Mouse (Mus musculus) liver, embryonic 15.5 days (tissue): ENCODE measurements around the gene Mgmt. TPM values are rescaled to one million over a fixed set of nuclear protein-coding genes. Genes with fewer than 3 reads are reported as not detected.

Source experiments
- ATAC-seq: fragments of 200-750 bp; cut with Nextera tagmentation; 2 replicates; pipeline ENCODE4 v1.8.0; 2017; ENCODE audit warnings: moderate number of reproducible peaks, mild to moderate bottlenecking, moderate library complexity; ENCODE audit not compliant: insufficient read depth
- H3K27ac ChIP-seq: fragments of 300-500 bp; sonication (generic); replicated peaks from 2 replicates; pipeline ENCODE4 v1.5.1; 2015; ENCODE audit warnings: mild to moderate bottlenecking, inconsistent platforms
- H3K27me3 ChIP-seq: fragments of 300-500 bp; sonication (generic); 2 replicates; pipeline ENCODE4 v1.6.1; 2015; ENCODE audit warnings: mild to moderate bottlenecking, inconsistent platforms
- H3K36me3 ChIP-seq: fragments of 300-500 bp; sonication (generic); replicated peaks from 2 replicates; pipeline ENCODE4 v1.6.1; 2015; ENCODE audit warnings: moderate library complexity, mild to moderate bottlenecking, inconsistent platforms
- H3K4me1 ChIP-seq: fragments of 300-500 bp; sonication (generic); replicated peaks from 2 replicates; pipeline ENCODE4 v1.6.1; 2015; ENCODE audit warnings: inconsistent platforms
- H3K4me2 ChIP-seq: fragments of 300-500 bp; sonication (generic); 2 replicates; pipeline ENCODE4 v1.6.1; 2015; ENCODE audit warnings: moderate library complexity, mild to moderate bottlenecking, inconsistent platforms
- H3K4me3 ChIP-seq: fragments of 300-500 bp; sonication (generic); replicated peaks from 2 replicates; pipeline ENCODE4 v1.5.1; 2015; ENCODE audit warnings: mild to moderate bottlenecking, inconsistent platforms
- H3K9ac ChIP-seq: fragments of 300-500 bp; sonication (generic); 2 replicates; pipeline ENCODE4 v1.6.1; 2015; ENCODE audit warnings: moderate library complexity, mild to moderate bottlenecking, inconsistent platforms
- H3K9me3 ChIP-seq: fragments of 300-500 bp; sonication (generic); replicated peaks from 2 replicates; pipeline ENCODE4 v1.6.1; 2016; ENCODE audit warnings: inconsistent platforms
- WGBS: fragments of 180-500 bp; shearing (Covaris S2); methylation state at CpG from one replicate; pipeline ENCODE4 v1.1.7; 2015; ENCODE audit warnings: mixed read lengths; ENCODE audit not compliant: insufficient replicate concordance; 5-methylcytosine and 5-hydroxymethylcytosine counted together
- polyA plus RNA-seq: library from polyadenylated mRNA; unstranded; fragments of >200 nt; fragmentation: Nextera tagmentation; extraction: Ambion mirVana; gene quantifications from 2 replicates; pipeline ENCODE4 v1.2.1, GENCODE M21; 2015

Mgmt gene
- polyA plus RNA-seq, 1 experiment from 2014 or later, result 3.2 TPM

DNA sequence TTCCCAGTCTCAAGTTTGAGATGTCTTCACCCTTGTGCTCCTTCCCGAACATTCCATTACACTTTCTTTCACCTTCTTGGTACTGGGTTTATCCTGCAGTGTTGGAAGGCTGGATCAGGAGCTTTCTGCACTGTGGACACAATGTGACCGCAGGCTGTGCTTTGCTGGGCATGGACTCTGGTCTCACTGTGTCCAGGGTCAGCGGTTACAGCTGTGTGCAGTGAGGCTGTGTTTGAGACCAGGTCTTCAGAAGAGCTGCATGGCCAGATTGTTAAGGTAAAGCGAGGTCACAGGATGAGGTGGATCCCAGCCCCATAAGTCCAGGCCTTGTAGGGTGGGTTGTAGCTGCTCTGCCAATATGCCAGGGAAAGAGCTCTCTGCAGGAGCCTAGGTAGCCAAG, 18.5 kb downstream of the Mgmt start:
- WGBS, result 63% methylated on average over 4 of the region's 4 CpGs
- Histone ChIP-seq H3K36me3 (no peaks in the 10 kb centered on the region), H3K4me1 (0 out of 2 replicates have a peak, but pooled peaks cover 2% of the 10 kb centered on the region), H3K4me2 (no peak overlapping the region), H3K27ac (no peak overlapping the region), H3K27me3 (no peaks in the 10 kb centered on the region), H3K9me3 (no peaks in the 10 kb centered on the region), H3K9ac (no peak overlapping the region), H3K4me3 (no peak overlapping the region)
- ATAC-seq, result 0 out of 2 replicates have a peak, but pooled peaks have one; percentile 44

DNA sequence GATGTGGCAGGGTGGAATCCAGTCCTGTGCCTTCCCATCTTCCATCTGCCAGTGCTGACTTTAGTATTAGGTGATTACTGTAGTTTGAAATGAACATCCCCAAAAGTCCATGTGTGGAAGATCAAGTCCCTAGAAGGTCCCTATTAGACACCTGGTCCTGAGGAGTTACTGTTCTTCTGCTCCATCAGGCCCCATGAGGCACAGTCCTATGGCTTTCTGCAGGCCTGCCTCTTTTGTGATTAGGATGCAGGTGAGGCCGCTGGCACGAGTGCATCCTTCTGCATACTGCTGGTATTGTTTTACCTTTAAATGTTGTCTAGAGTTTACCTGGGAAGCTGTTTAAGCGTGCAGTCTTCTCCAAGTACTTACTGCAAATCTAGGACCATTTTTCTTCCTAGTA, 21.6 kb downstream of the Mgmt start:
- H3K4me1 ChIP-seq, result 0 out of 2 replicates have a peak, but pooled peaks cover 2% of the 10 kb centered on the region
- H3K9ac ChIP-seq, result no peak overlapping the region
- no peak overlapping the region for H3K4me2 ChIP-seq
- no peak for ATAC-seq
- no peaks in the 10 kb centered on the region for H3K27me3 ChIP-seq
- no peak overlapping the region for H3K4me3 ChIP-seq
- no peak overlapping the region for H3K27ac ChIP-seq
- H3K9me3 ChIP-seq, result no peaks in the 10 kb centered on the region
- H3K36me3 ChIP-seq, result no peaks in the 10 kb centered on the region
- WGBS, result 59% methylated on average over 3 of the region's 3 CpGs

DNA sequence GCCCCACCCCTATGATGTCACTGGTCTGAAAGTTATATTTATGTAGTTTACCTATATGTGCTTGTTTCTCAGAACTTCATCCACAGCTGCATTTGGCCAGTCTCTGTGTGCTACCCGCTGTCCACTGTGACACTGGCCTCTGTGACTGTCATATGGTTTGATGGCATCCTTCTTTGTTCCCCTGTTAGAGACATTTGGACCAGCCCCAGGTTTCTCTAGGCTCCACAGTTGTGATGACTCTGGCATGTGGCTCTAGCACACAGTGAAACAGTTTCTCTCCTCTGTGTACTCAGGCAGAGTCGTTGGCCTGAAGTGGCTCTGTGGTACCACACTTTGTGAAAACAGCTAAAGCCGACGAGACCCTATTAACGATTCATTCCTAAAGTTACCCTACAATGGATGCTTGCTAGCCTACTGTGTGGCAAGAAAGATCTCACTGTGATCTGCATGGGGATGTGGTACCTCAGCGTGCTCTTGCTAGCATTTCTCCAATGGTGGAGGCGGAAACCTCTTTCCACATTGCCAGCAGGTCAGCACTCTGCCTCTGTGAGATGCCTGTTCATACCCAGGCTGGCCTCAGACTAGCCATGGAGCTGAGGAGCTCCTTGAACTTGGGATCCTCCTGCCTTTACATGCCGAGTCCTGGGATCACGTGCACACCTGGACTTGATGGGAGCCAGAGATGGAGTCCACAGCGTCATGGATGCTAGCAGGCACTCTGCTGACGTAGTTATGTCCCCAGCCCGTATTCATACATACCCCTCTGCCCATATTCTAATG, 26.8 kb downstream of the Mgmt start:
- Histone ChIP-seq H3K4me3 (no peak overlapping the region), H3K27ac (no peak overlapping the region), H3K9me3 (no peaks in the 10 kb centered on the region), H3K27me3 (no peaks in the 10 kb centered on the region), H3K4me1 (no peaks in the 10 kb centered on the region), H3K36me3 (no peaks in the 10 kb centered on the region), H3K9ac (no peak overlapping the region), H3K4me2 (no peak overlapping the region)
- WGBS, result 73% methylated on average over 12 of the region's 12 CpGs
- ATAC-seq, result no peak

DNA sequence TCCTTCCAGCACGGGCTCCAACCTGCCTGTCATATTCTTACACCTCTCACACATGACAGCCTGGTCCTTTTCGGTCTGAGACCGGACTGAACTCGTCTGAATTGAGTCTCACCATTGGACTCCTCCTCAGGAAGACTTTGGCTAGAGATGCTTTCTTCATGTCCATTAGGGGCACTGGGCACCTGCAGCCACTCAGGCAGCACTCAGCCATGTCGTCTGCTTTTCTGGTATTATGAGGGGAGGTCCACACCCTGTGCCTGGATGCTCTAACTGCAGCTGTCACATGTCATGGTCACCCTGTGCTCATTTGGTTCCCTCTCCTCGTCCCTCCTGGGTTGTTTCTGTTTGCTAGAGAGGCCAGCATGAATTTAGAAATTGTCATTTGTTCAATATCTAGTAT, 27.8 kb downstream of the Mgmt start:
- Histone ChIP-seq H3K27me3 (no peaks in the 10 kb centered on the region), H3K4me3 (no peak overlapping the region), H3K4me1 (no peaks in the 10 kb centered on the region), H3K4me2 (no peak overlapping the region), H3K36me3 (no peaks in the 10 kb centered on the region), H3K9ac (no peak overlapping the region), H3K9me3 (no peaks in the 10 kb centered on the region), H3K27ac (no peak overlapping the region)
- WGBS, result 62% methylated on average over 6 of the region's 6 CpGs
- ATAC-seq, result no peak

DNA sequence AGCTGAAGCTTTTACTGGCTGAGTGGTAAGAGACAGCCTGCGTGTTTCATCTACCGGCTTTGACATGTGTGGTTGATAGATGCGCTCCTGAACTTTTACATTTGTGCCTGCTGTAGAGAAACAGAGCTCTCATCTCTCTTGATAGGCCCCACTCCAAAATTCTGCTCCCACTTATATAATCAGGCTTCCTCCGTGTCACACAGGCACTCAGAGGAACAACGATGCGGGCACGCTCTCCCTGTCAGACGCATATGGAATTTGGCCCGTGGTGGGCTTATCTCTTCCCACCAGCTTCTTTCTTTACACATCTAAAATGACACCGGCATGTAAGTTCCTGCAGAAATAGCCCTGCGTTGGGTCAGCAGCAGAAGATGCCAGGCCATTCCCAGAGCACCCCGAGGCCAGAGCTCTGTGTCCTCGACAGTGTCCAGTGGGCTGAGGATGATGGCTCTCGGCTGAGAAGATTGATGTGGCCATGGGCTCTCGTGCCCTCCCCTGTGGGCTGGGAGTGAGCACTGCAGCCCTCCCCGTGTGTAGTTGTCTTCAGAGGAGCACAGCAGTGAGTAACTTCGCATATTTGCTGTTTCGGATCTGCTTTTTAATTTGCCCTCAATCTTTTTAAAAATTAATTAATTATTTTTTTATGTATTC, 30.3 kb downstream of the Mgmt start:
- no peaks in the 10 kb centered on the region for H3K36me3 ChIP-seq
- no peak overlapping the region for H3K9ac ChIP-seq
- WGBS, result 41% methylated on average over 18 of the region's 18 CpGs
- H3K4me3 ChIP-seq, result no peak overlapping the region
- H3K4me2 ChIP-seq, result no peak overlapping the region
- no peaks in the 10 kb centered on the region for H3K4me1 ChIP-seq
- no peaks in the 10 kb centered on the region for H3K9me3 ChIP-seq
- H3K27me3 ChIP-seq, result no peaks in the 10 kb centered on the region
- ATAC-seq, result no peak
- no peak overlapping the region for H3K27ac ChIP-seq

DNA sequence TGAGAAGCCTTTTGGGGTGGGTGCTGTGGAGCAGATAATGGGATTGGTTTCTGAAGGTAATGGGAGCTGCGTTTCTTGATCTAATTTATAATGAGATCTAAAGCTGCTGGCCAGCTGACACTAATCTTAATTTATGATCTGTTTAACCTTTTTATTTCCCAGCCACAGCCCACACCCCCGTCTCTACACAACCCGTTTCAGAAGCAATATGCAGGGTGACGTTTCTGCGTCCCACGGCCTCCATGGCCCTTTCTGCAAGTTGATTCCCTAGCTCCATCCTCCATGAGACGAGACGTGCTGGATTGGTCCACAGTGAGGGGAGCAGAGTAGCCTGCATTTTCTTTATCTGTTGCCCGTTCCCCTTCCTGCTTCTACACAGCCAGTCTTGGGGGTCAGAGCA, 31.8 kb downstream of the Mgmt start:
- WGBS, result 70% methylated on average over 9 of the region's 9 CpGs
- no peak for ATAC-seq
- H3K4me1 ChIP-seq, result no peaks in the 10 kb centered on the region
- H3K27me3 ChIP-seq, result no peaks in the 10 kb centered on the region
- H3K4me2 ChIP-seq, result no peak overlapping the region
- no peak overlapping the region for H3K9ac ChIP-seq
- no peaks in the 10 kb centered on the region for H3K9me3 ChIP-seq
- no peak overlapping the region for H3K4me3 ChIP-seq
- no peaks in the 10 kb centered on the region for H3K36me3 ChIP-seq
- no peak overlapping the region for H3K27ac ChIP-seq

DNA sequence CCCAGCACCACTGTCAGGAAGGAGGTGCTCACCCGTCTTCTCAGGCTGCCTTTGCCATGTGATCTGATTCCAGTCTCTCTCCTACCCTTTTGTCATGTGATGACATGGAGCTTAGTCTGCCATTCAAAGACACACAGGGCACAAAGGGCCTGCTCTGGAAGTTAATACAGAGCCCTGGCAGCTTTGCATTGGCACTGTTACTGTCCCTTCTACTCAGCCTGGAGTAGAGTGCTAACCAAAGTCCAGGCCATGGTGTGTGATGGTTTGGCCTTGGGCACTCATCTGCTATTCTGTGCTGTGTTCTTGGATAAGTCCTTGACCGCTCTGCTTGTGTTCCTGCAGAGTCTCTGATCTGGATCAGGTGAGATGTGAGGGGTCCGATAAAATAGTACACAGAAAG, 36.0 kb downstream of the Mgmt start:
- WGBS, result 65% methylated on average over 3 of the region's 3 CpGs

DNA sequence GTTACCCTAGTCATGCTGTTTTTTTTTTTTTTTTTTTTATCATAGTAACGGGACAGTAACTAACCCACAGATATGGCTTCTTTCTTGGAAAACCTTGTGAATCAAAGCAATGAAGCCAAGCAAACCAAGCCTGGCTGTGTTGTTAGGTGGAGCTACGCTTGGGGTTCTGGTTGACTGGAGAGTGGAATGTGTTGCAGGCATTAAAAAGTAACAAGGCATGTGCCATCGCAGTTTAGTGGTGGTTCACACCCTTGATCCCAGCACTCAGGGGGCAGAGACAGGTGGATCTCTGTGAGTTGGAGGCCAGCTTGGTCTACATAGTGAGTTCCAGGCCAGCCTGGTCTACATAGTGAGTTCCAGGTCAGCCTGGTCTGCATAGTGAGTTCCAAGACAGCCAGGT, 39.0 kb downstream of the Mgmt start:
- H3K9me3 ChIP-seq, result no peaks in the 10 kb centered on the region
- H3K4me3 ChIP-seq, result no peak overlapping the region
- no peak overlapping the region for H3K4me2 ChIP-seq
- no peak overlapping the region for H3K9ac ChIP-seq
- no peak for ATAC-seq
- H3K27me3 ChIP-seq, result no peaks in the 10 kb centered on the region
- no peaks in the 10 kb centered on the region for H3K4me1 ChIP-seq
- 52% methylated on average over 3 of the region's 3 CpGs for WGBS
- no peak overlapping the region for H3K27ac ChIP-seq
- no peaks in the 10 kb centered on the region for H3K36me3 ChIP-seq

More for the DNA sequence above, 36.0 kb downstream of the Mgmt start:
- no peaks in the 10 kb centered on the region for H3K27me3 ChIP-seq
- ATAC-seq, result no peak
- H3K27ac ChIP-seq, result no peak overlapping the region
- H3K4me3 ChIP-seq, result no peak overlapping the region
- H3K36me3 ChIP-seq, result no peaks in the 10 kb centered on the region
- no peaks in the 10 kb centered on the region for H3K4me1 ChIP-seq
- H3K9me3 ChIP-seq, result no peaks in the 10 kb centered on the region
- no peak overlapping the region for H3K9ac ChIP-seq
- no peak overlapping the region for H3K4me2 ChIP-seq

DNA sequence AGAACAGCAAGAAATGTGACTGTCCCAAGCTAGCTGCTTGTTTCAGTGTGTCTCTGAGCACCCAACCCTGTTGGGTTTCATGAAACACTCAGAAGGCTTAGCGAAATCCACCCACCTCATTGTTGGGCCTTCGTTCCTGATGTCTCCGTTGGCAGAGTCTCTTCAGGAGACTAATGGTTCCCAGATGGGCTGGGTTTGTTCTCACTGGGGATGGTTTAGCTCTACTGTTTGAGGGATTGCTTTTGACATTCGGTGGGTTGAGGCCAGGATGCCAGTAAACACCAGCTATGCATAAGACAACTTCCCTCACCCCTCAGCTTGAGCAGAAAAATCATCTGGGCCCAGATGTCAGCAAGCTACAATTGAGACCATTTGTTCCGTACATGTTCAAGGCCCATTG, 39.9 kb downstream of the Mgmt start:
- no peak overlapping the region for H3K9ac ChIP-seq

DNA sequence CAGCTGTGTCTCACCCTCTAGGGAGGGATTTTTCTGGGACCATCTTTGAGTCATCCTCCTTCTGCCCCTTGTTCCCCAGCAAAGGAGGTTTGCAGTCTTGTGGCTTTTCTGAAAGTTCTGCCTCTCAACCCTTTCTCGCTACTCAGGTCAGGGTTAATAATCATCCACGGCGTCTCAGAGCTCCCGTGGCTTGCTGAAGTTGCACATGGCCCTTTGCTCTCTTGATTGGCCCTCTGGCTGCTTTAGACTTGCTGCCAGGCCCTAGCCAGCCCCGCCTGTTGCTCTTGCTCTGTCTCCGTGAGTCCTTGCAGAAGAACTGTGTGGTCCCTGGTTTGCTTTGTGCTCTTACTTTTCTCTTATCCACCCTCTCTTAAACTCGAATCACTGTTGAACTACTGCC, 40.4 kb downstream of the Mgmt start:
- H3K4me3 ChIP-seq, result no peak overlapping the region
- 61% methylated on average over 7 of the region's 7 CpGs for WGBS
- ATAC-seq, result no peak

More for the DNA sequence above, 39.9 kb downstream of the Mgmt start:
- Histone ChIP-seq H3K4me3 (no peak overlapping the region), H3K27me3 (no peaks in the 10 kb centered on the region), H3K27ac (no peak overlapping the region), H3K9me3 (no peaks in the 10 kb centered on the region), H3K36me3 (no peaks in the 10 kb centered on the region), H3K4me2 (no peak overlapping the region), H3K4me1 (no peaks in the 10 kb centered on the region)
- no peak for ATAC-seq
- WGBS, result 72% methylated on average over 5 of the region's 5 CpGs

DNA sequence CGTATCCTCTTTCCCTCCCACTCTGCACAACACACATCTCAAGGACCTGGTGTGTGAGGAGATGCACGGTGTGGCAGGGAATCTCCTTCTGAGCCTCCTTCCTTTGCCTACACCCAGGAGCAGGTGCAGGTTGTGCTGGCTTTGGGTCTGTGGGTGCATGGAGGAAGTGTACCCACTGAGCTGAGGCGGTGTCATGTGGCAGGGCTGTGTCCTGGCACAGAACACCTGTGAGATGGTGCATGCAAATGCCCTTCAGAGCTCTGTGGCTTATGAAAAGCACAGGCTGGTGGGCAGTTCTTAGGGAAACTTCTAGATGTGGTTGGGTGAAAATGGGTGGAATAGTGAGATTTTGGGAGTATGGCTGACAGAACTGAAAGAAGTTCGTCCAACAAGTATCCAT, 44.0 kb downstream of the Mgmt start:
- H3K9me3 ChIP-seq, result no peaks in the 10 kb centered on the region
- no peak overlapping the region for H3K4me3 ChIP-seq
- no peak overlapping the region for H3K9ac ChIP-seq
- ATAC-seq, result no peak
- no peaks in the 10 kb centered on the region for H3K4me1 ChIP-seq
- H3K4me2 ChIP-seq, result no peak overlapping the region
- 67% methylated on average over 4 of the region's 4 CpGs for WGBS
- no peaks in the 10 kb centered on the region for H3K36me3 ChIP-seq
- H3K27me3 ChIP-seq, result no peaks in the 10 kb centered on the region
- H3K27ac ChIP-seq, result no peak overlapping the region

More for the DNA sequence above, 40.4 kb downstream of the Mgmt start:
- no peak overlapping the region for H3K4me2 ChIP-seq
- H3K9ac ChIP-seq, result no peak overlapping the region
- H3K27me3 ChIP-seq, result no peaks in the 10 kb centered on the region
- no peaks in the 10 kb centered on the region for H3K4me1 ChIP-seq
- H3K36me3 ChIP-seq, result no peaks in the 10 kb centered on the region
- H3K9me3 ChIP-seq, result no peaks in the 10 kb centered on the region
- no peak overlapping the region for H3K27ac ChIP-seq
